Mouse (Mus musculus) embryonic facial prominence, embryonic 12.5 days (tissue): Measurements from ENCODE around the gene Cstf1. TPM values are rescaled to one million over a fixed set of nuclear protein-coding genes. Genes with fewer than 3 reads are reported as not detected.

Experiments used
- ATAC-seq: fragments of 200-750 bp; cut with Nextera tagmentation; 2 replicates; pipeline ENCODE4 v1.8.0; 2017; ENCODE audit not compliant: insufficient number of reproducible peaks, insufficient read depth, low FRiP score, low TSS enrichment
- H3K27ac ChIP-seq: fragments of 300-500 bp; sonication (generic); 2 replicates; pipeline ENCODE4 v1.5.1; 2016; ENCODE audit warnings: mild to moderate bottlenecking
- H3K27me3 ChIP-seq: fragments of 300-500 bp; sonication (generic); 2 replicates; pipeline ENCODE4 v1.6.1; 2016; ENCODE audit warnings: mild to moderate bottlenecking, moderate library complexity
- H3K36me3 ChIP-seq: fragments of 300-500 bp; sonication (generic); 2 replicates; pipeline ENCODE4 v1.6.1; 2016; ENCODE audit warnings: mild to moderate bottlenecking
- H3K4me1 ChIP-seq: fragments of 300-500 bp; sonication (generic); 2 replicates; pipeline ENCODE4 v1.6.1; 2016
- H3K4me2 ChIP-seq: fragments of 300-500 bp; sonication (generic); replicated peaks from 2 replicates; pipeline ENCODE4 v1.6.1; 2016; ENCODE audit warnings: mild to moderate bottlenecking, moderate library complexity
- H3K4me3 ChIP-seq: fragments of 300-500 bp; sonication (generic); 2 replicates; pipeline ENCODE4 v1.5.1; 2016; ENCODE audit warnings: mild to moderate bottlenecking
- H3K9ac ChIP-seq: fragments of 300-500 bp; sonication (generic); 2 replicates; pipeline ENCODE4 v1.6.1; 2016; ENCODE audit warnings: mild to moderate bottlenecking, moderate library complexity
- H3K9me3 ChIP-seq: fragments of 300-500 bp; sonication (generic); 2 replicates; pipeline ENCODE4 v1.6.1; 2016; ENCODE audit warnings: mild to moderate bottlenecking, moderate library complexity
- WGBS: fragments of 180-500 bp; shearing (Covaris S2); methylation state at CpG from one replicate; pipeline ENCODE4 v1.1.7; 2016; 5-methylcytosine and 5-hydroxymethylcytosine counted together
- polyA plus RNA-seq: library from polyadenylated mRNA; unstranded; fragments of >200 nt; fragmentation: Nextera tagmentation; extraction: Ambion mirVana; gene quantifications from 2 replicates; pipeline ENCODE4 v1.2.1, GENCODE M21; 2016

The Cstf1 gene
- polyA plus RNA-seq, 1 experiment from 2014 or later = 44.9 TPM

- H3K36me3 ChIP-seq = peaks cover 95% of the 10 kb centered on the region
- H3K4me1 ChIP-seq = peaks cover 1% of the 10 kb centered on the region
- no peaks in the 10 kb centered on the region for H3K27me3 ChIP-seq
- no peak for ATAC-seq
- H3K4me2 ChIP-seq = no peak overlapping the region
- H3K27ac ChIP-seq = no peak overlapping the region
- no peak overlapping the region for H3K4me3 ChIP-seq
- H3K9me3 ChIP-seq = no peaks in the 10 kb centered on the region
- H3K9ac ChIP-seq = no peak overlapping the region
- 62% methylated on average over 4 of the region's 5 CpGs for WGBS
These were observed 6.6 kb downstream of the Cstf1 start for GRCm38 (mm10) chr2:172376999-172377515.

- no peak for ATAC-seq
These were observed 7.9 kb downstream of the Cstf1 start for GRCm38 (mm10) chr2:172378332-172378731.

DNA sequence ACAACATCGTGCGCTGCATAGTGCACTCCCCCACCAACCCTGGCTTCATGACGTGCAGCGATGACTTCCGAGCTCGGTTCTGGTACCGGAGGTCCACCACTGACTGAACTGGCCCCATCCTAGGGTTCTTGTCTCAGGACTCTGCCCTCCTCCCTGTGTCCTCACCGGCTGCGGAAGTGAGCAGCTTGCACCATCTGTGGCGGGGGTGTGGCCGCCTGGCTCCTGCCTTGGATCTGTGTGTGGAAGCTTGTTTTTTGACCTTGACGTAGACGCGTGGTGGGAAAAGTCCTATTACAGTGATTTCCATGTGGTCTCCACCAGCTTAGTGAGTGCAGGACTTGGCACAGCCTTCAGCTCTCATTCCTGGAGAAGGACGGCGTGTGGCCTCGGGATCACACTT lies 10.0 kb downstream of the Cstf1 start:
- Histone ChIP-seq H3K4me1 (no peaks in the 10 kb centered on the region), H3K4me3 (no peak overlapping the region), H3K36me3 (peaks cover 70% of the 10 kb centered on the region), H3K4me2 (no peak overlapping the region), H3K27me3 (no peaks in the 10 kb centered on the region), H3K27ac (no peak overlapping the region), H3K9ac (no peak overlapping the region), H3K9me3 (no peaks in the 10 kb centered on the region)
- no peak for ATAC-seq
- 95% methylated on average over 17 of the region's 17 CpGs for WGBS

More at GRCm38 (mm10) chr2:172378332-172378731, 7.9 kb downstream of the Cstf1 start:
- Histone ChIP-seq H3K27ac (no peak overlapping the region), H3K27me3 (no peaks in the 10 kb centered on the region), H3K4me2 (no peak overlapping the region), H3K9ac (no peak overlapping the region), H3K9me3 (no peaks in the 10 kb centered on the region), H3K36me3 (peaks cover 92% of the 10 kb centered on the region), H3K4me3 (no peak overlapping the region), H3K4me1 (no peaks in the 10 kb centered on the region)
- WGBS = 72% methylated on average over 7 of the region's 7 CpGs

- WGBS = 96% methylated on average over 11 of the region's 11 CpGs
- Histone ChIP-seq H3K4me3 (no peak overlapping the region), H3K36me3 (peaks cover 62% of the 10 kb centered on the region), H3K27ac (no peak overlapping the region), H3K4me1 (no peaks in the 10 kb centered on the region), H3K27me3 (no peaks in the 10 kb centered on the region), H3K9ac (no peak overlapping the region), H3K4me2 (no peak overlapping the region), H3K9me3 (no peaks in the 10 kb centered on the region)
- no peak for ATAC-seq
These were observed 10.9 kb downstream of the Cstf1 start for GRCm38 (mm10) chr2:172381341-172381740.

- no peak overlapping the region for H3K9ac ChIP-seq
- no peaks in the 10 kb centered on the region for H3K4me1 ChIP-seq
- H3K36me3 ChIP-seq = peaks cover 56% of the 10 kb centered on the region
- H3K27me3 ChIP-seq = no peaks in the 10 kb centered on the region
- no peak overlapping the region for H3K4me3 ChIP-seq
- no peak for ATAC-seq
- no peak overlapping the region for H3K27ac ChIP-seq
- WGBS = 91% methylated on average over 12 of the region's 12 CpGs
- no peaks in the 10 kb centered on the region for H3K9me3 ChIP-seq
- no peak overlapping the region for H3K4me2 ChIP-seq
These were observed 11.4 kb downstream of the Cstf1 start for GRCm38 (mm10) chr2:172381898-172382297.

DNA sequence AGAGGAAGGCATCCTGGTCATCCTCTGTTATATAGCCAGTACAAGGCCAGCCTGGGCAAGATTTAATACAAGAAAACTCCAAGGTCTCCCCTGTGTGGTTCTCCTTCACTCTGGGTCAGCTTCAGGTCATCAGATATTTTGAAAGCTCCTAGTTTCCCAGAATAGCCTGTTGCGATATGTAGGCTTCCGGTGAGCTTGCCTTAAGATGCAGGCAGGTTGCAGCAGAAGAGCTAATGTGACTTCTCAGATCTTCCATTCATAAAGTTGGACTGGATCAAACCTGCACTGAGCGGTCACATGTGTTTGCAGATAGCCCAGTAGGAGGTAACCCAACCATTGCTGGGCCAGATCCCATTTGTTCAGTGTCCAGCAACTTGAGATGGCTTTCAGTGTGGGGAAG lies 14.2 kb downstream of the Cstf1 start:
- H3K9me3 ChIP-seq = no peaks in the 10 kb centered on the region
- WGBS = 91% methylated on average over 3 of the region's 3 CpGs
- ATAC-seq = no peak
- H3K4me2 ChIP-seq = no peak overlapping the region
- no peaks in the 10 kb centered on the region for H3K27me3 ChIP-seq
- no peaks in the 10 kb centered on the region for H3K4me1 ChIP-seq
- H3K4me3 ChIP-seq = no peak overlapping the region
- no peak overlapping the region for H3K9ac ChIP-seq
- no peak overlapping the region for H3K27ac ChIP-seq
- peaks cover 28% of the 10 kb centered on the region for H3K36me3 ChIP-seq

- no peak overlapping the region for H3K9ac ChIP-seq
- 38% methylated on average over 6 of the region's 6 CpGs for WGBS
- ATAC-seq = no peak
- H3K9me3 ChIP-seq = no peaks in the 10 kb centered on the region
- H3K36me3 ChIP-seq = no peaks in the 10 kb centered on the region
- H3K27me3 ChIP-seq = no peaks in the 10 kb centered on the region
- H3K4me1 ChIP-seq = no peaks in the 10 kb centered on the region
- H3K4me3 ChIP-seq = no peak overlapping the region
- H3K4me2 ChIP-seq = no peak overlapping the region
- no peak overlapping the region for H3K27ac ChIP-seq
These were observed 19.9 kb downstream of the Cstf1 start for GRCm38 (mm10) chr2:172390341-172390740.

GRCm38 (mm10) chr2:172392041-172392521 lies 21.6 kb downstream of the Cstf1 start:
- H3K27me3 ChIP-seq = no peaks in the 10 kb centered on the region
- H3K27ac ChIP-seq = no peak overlapping the region
- H3K4me1 ChIP-seq = 0 out of 2 replicates have a peak, but pooled peaks cover 4% of the 10 kb centered on the region
- H3K4me3 ChIP-seq = no peak overlapping the region
- ATAC-seq = no peak
- no peak overlapping the region for H3K4me2 ChIP-seq
- H3K9me3 ChIP-seq = no peaks in the 10 kb centered on the region
- H3K9ac ChIP-seq = no peak overlapping the region
- no peaks in the 10 kb centered on the region for H3K36me3 ChIP-seq
- WGBS = 72% methylated on average over 10 of the region's 10 CpGs

- Histone ChIP-seq H3K36me3 (no peaks in the 10 kb centered on the region), H3K9me3 (no peaks in the 10 kb centered on the region), H3K27ac (no peak within 1 kb of the TSS), H3K9ac (no peak within 1 kb of the TSS), H3K4me2 (no peak within 1 kb of the TSS), H3K4me3 (no peak within 1 kb of the TSS), H3K4me1 (0 out of 2 replicates have a peak, but pooled peaks cover 4% of the 10 kb centered on the region), H3K27me3 (no peaks in the 10 kb centered on the region)
- no peak for ATAC-seq
- 39% methylated on average over 13 of the region's 13 CpGs for WGBS
These were observed 23.0 kb downstream of the Cstf1 start, which contains the start of gene Cass4 for GRCm38 (mm10) chr2:172393391-172394051. Gene Cass4 (plus strand): TSS chr2:172393794.

DNA sequence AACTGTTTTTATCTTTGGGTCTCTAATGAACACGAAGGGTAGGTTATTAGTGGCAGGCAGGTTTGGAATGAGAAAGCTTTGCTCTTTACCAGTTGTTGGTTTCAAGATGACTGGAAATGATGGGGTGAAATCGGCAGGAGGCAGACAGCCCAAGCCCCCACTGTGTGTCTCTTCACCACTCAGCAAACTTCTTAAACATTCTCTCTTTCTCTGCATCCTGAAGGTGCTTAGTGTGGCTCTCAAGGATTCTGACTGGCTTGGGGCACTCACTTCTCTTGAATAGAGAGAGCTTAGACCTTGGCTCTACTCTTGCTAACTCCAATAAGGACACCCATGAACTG lies 23.5 kb downstream of the Cstf1 start:
- H3K27me3 ChIP-seq = no peaks in the 10 kb centered on the region
- ATAC-seq = no peak
- H3K9ac ChIP-seq = no peak overlapping the region
- WGBS = 73% methylated on average over 2 of the region's 2 CpGs
- no peaks in the 10 kb centered on the region for H3K9me3 ChIP-seq
- H3K27ac ChIP-seq = no peak overlapping the region
- H3K4me3 ChIP-seq = no peak overlapping the region
- 0 out of 2 replicates have a peak, but pooled peaks cover 4% of the 10 kb centered on the region for H3K4me1 ChIP-seq
- H3K36me3 ChIP-seq = no peaks in the 10 kb centered on the region
- H3K4me2 ChIP-seq = no peak overlapping the region

GRCm38 (mm10) chr2:172394671-172395070 lies 24.2 kb downstream of the Cstf1 start:
- Histone ChIP-seq H3K36me3 (no peaks in the 10 kb centered on the region), H3K4me2 (no peak overlapping the region), H3K9ac (no peak overlapping the region), H3K4me3 (no peak overlapping the region), H3K4me1 (0 out of 2 replicates have a peak, but pooled peaks cover 4% of the 10 kb centered on the region), H3K9me3 (no peaks in the 10 kb centered on the region), H3K27ac (no peak overlapping the region), H3K27me3 (no peaks in the 10 kb centered on the region)
- ATAC-seq = no peak
- WGBS = 82% methylated on average over 4 of the region's 4 CpGs

- Histone ChIP-seq H3K27ac (no peak overlapping the region), H3K4me3 (no peak overlapping the region), H3K36me3 (no peaks in the 10 kb centered on the region), H3K27me3 (no peaks in the 10 kb centered on the region), H3K9me3 (no peaks in the 10 kb centered on the region), H3K9ac (no peak overlapping the region), H3K4me1 (0 out of 2 replicates have a peak, but pooled peaks cover 4% of the 10 kb centered on the region), H3K4me2 (no peak overlapping the region)
- WGBS = 32% methylated on average over 9 of the region's 9 CpGs
- no peak for ATAC-seq
These were observed 25.5 kb downstream of the Cstf1 start for GRCm38 (mm10) chr2:172395961-172396360.
